Mouse (Mus musculus) frontal cortex, adult 2 months (tissue): ENCODE results near the gene Pdgfa. TPM values are rescaled to one million over a fixed set of nuclear protein-coding genes. Genes with fewer than 3 reads are reported as not detected.

Experiments used
- DNase-seq, 2 experiments: peaks; one replicate each; pipeline ENCODE4 v3.0.0; 2022; ENCODE audit warnings: low spot score in 1 of 2; ENCODE audit errors: extremely low spot score in 1 of 2
- polyA plus RNA-seq: library from polyadenylated mRNA; depleted of rRNA; stranded (reverse); fragments of >200 nt; gene quantifications from 2 replicates; pipeline ENCODE4 v1.2.3, GENCODE M21; 2012; rRNA removed

Gene Pdgfa
- polyA plus RNA-seq, 1 experiment, result 34.6 TPM

DNA sequence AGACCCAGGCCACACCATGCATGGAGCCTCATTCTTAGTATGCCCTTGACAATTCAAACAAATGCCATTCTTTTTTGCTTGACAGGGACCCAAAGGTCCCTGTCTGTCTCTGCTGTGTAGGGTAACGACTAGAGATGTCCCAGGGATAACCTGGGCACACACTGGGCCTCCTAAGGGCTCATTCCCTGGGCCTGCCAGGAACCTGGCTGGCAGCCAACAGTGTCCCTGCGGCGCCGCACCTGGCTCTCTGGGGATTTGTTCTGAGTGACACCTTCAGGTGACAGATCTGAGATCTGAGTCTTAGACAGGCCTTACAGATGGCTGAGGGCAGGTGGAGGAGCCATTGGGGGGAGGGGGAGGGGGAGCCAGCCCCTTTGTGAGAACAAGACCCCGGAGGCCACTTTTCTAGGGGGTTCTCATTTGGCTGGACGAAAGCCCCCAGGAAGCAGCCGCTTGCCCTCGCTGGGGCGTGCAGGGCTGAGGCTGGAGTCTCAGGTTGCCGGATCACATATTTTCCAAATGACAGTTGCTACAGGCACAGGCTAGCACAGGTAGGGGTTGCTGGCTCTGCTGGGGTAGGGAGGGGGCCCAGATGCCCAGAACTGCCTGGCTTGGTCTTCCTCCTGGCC is 67.2 kb downstream of the Pdgfa start:
- DNase-seq, result no peak

Other genes with a start within 250 kb of the Pdgfa start
- gene Fam20c, start 242.9 kb downstream of the Pdgfa start, polyA plus RNA-seq, result 64.3 and 66.9 TPM in 2 replicates
- gene Gm5294, start 177.3 kb downstream of the Pdgfa start, polyA plus RNA-seq, result not detected in 2 replicates
- gene Prkar1b, start 152.6 kb upstream of the Pdgfa start, polyA plus RNA-seq, result 752 and 764 TPM in 2 replicates
- 7.0 and 7.2 TPM in 2 replicates for gene Dnaaf5, start 152.9 kb upstream of the Pdgfa start, polyA plus RNA-seq
- 102 and 115 TPM in 2 replicates for gene Sun1, start 203.3 kb upstream of the Pdgfa start, polyA plus RNA-seq